Mouse (Mus musculus) left cerebral cortex, postnatal 14 days (tissue): ENCODE results near the gene Stambpl1. TPM values are rescaled to one million over a fixed set of nuclear protein-coding genes. Genes with fewer than 3 reads are reported as not detected.
"Not testable (repeated sequence)": the region's sequence is repeated elsewhere in the genome, so short reads cannot be mapped to it uniquely, and the experiment has no call there.

ENCODE experiments used
- DNase-seq, 2 experiments: peaks; one replicate each; pipeline ENCODE4 v3.0.0; 2021 to 2022; ENCODE audit warnings: low spot score in 2 of 2, mixed read lengths in 1 of 2
- intact Hi-C: fragments of 180-260 bp; cut with DNase I; formaldehyde crosslinking; loops from one replicate; pipeline ENCODE4 v1.15.1; 2025
- total RNA-seq, 2 experiments: library from RNA; stranded (reverse); gene quantifications; 2 replicates each; pipeline ENCODE4 v1.2.3; 2021

Stambpl1 gene
- total RNA-seq, 2 experiments from 2014 or later = 17.6 to 20.2 TPM

- DNase-seq = no peak
- intact Hi-C loops = loop anchor here (5.0 kb wide), 1 partner anchor 39 kb away; no protein-coding TSS in a partner anchor
These were observed 1.7 kb downstream of the Stambpl1 start for GRCm38 (mm10) chr19:34193683-34194082.

GRCm38 (mm10) chr19:34194132-34194745 lies 2.2 kb downstream of the Stambpl1 start:
- intact Hi-C loops = loop anchor here (5.0 kb wide), 1 partner anchor 38 kb away; no protein-coding TSS in a partner anchor

GRCm38 (mm10) chr19:34195031-34195430 lies 3.0 kb downstream of the Stambpl1 start:
- DNase-seq = no peak
- intact Hi-C loops = no loop called here

More at GRCm38 (mm10) chr19:34194132-34194745, 2.2 kb downstream of the Stambpl1 start:
- DNase-seq = no peak

- DNase-seq = no peak
- intact Hi-C loops = no loop called here
These were observed 6.0 kb downstream of the Stambpl1 start for GRCm38 (mm10) chr19:34198066-34198465.

GRCm38 (mm10) chr19:34198901-34199300 lies 6.9 kb downstream of the Stambpl1 start:
- intact Hi-C loops = no loop called here
- no peak for DNase-seq

- intact Hi-C loops = no loop called here
- DNase-seq = no peak
These were observed 7.5 kb downstream of the Stambpl1 start for GRCm38 (mm10) chr19:34199488-34199887.

GRCm38 (mm10) chr19:34202668-34203067 lies 10.6 kb downstream of the Stambpl1 start:
- DNase-seq = no peak
- intact Hi-C loops = no loop called here

- intact Hi-C loops = not testable (repeated sequence)
These were observed 14.1 kb downstream of the Stambpl1 start for GRCm38 (mm10) chr19:34206128-34206527.

GRCm38 (mm10) chr19:34206760-34207440 lies 14.9 kb downstream of the Stambpl1 start:
- intact Hi-C loops = no loop called here
- no peak for DNase-seq

More at GRCm38 (mm10) chr19:34206128-34206527, 14.1 kb downstream of the Stambpl1 start:
- DNase-seq = not testable (repeated sequence)

GRCm38 (mm10) chr19:34209031-34209430 lies 17.0 kb downstream of the Stambpl1 start:
- intact Hi-C loops = no loop called here

GRCm38 (mm10) chr19:34209930-34210581 lies 18.0 kb downstream of the Stambpl1 start:
- intact Hi-C loops = no loop called here
- no peak for DNase-seq

More at GRCm38 (mm10) chr19:34209031-34209430, 17.0 kb downstream of the Stambpl1 start:
- no peak for DNase-seq

GRCm38 (mm10) chr19:34210841-34211240 lies 18.8 kb downstream of the Stambpl1 start:
- DNase-seq = no peak
- intact Hi-C loops = no loop called here

- DNase-seq = no peak
- intact Hi-C loops = no loop called here
These were observed 20.6 kb downstream of the Stambpl1 start for GRCm38 (mm10) chr19:34212489-34213250.

GRCm38 (mm10) chr19:34213251-34213645 lies 21.2 kb downstream of the Stambpl1 start:
- intact Hi-C loops = no loop called here
- DNase-seq = no peak

GRCm38 (mm10) chr19:34214136-34214535 lies 22.1 kb downstream of the Stambpl1 start:
- intact Hi-C loops = no loop called here
- DNase-seq = no peak

- DNase-seq = no peak
- intact Hi-C loops = no loop called here
These were observed 24.9 kb downstream of the Stambpl1 start for GRCm38 (mm10) chr19:34216956-34217355.

GRCm38 (mm10) chr19:34217761-34218160 lies 25.7 kb downstream of the Stambpl1 start:
- DNase-seq = no peak
- intact Hi-C loops = no loop called here

- intact Hi-C loops = no loop called here
- no peak for DNase-seq
These were observed 27.4 kb downstream of the Stambpl1 start for GRCm38 (mm10) chr19:34219260-34219968.
